Mouse (Mus musculus): ENCODE results near the gene Pla2g7.

Gene Pla2g7

DNA sequence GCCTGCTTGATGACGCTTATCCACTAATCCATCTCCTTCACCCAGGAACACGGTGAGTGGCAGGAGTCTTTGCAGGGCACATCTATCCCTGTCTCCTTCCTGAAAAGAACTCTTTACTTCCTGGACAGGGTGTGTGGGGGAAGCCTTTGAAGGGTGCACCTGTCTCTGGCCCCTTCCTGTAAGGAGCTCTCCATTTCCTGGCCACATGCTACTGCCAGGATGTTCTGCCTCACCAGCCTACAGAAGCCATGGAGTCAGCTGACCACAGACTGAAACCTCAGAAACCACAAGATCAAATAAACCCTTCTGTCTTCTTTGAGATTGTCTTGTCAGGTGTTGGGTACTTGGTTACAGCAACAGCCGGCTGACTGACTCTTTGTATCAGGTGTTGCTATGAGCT lies 77.2 kb downstream of the Pla2g7 start:
- no peak for DNase-seq (ENCODE audit: low read depth, low spot score)

DNA sequence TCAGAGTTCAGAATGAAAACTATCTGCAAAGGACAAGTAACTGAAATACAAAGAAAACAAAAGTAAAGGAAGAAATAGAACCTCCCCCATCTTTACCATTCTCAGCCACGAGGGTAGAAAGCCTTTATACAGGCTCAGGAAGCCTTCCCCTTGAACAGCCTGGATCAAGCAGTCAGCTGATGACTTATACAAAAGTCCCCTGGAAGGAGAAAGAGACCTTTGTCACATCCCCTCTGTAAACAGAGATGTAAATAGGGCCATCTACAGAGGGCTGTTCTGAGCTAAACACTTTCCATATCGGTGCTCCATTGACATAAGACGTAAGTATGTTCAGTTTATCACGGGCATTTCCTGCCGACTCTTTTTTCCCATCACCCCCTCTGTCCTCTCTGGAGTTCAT lies 79.0 kb downstream of the Pla2g7 start:
- DNase-seq (ENCODE audit: low read depth, low spot score) = no peak

DNA sequence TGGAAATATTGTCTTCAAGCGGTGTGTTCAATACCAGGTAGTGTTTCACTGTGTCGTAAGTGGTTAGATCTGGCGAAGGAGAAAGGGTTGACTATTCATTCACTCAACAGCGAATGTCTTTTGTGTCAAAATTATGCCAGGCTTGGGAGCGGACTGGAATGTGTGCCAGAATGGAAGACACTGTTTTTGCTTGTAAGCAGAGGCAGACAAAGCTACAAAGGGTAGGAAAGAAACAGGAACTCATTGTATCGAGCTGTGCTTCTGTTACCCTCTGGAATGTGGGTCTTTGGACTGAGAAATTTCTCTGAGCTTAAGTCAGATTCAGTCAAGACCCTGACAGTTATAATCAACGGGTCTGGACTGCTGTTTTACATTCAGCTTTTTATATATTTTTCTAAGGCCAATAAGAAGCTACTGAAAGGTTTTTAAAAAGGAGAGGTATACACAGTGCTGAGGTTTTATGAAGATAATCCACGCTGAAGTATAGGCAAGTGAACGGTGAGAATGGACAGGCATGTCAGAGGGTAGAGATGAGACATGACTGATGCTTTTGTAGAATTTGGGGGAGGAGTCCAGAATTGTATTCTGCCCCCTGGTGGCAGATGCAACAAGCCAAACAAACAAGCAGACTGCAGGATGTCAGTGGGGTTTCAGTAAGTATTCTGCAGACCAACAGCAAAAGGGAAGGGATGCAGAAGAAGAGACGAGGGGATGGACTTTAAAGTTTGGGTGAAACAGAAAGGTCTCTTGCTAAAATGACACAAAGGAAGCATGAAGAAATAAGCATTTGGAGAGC lies 81.9 kb downstream of the Pla2g7 start:
- peak; percentile 72 for DNase-seq (ENCODE audit: low read depth, low spot score)

DNA sequence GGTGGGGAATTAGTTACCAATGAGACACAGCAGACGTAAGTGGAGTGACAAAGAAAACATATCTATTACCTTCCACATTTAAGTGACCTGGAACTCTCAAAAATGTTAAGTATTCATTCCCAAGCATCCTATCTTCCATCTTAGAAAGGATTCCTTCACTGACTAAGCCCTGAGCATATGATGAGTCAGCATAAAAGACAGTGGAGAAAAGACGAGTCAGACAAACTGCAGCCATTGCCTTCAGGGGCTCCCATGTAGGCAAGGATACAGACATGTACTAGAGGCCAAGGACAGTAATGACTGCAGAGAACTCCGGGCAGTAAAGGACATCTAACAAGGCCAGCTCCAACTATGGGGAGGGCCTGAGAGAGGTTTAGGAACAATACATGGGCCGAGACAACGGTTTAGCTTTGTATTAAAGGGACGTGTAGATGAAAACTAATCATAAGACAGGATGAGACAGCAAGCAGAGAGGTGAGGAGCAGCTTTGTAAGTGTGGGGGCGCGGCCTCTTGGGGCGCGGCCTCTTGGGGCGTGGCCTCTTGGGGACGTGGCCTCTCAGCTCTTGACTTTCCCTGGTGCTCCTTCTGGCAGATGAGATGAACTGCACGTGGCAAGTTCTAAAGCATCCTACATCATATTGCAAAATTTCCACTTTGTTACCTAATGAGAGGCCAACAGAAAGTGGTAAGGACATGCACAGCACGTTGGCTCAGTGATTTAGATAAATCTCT lies 83.6 kb downstream of the Pla2g7 start:
- peak; percentile 82 for DNase-seq (ENCODE audit: low read depth, low spot score)

Measured in R1 (cell line).